Mouse (Mus musculus): Measurements from ENCODE around the gene Magi1.

GRCm38 (mm10) chr6:94249286-94249790, 34.4 kb downstream of the Magi1 start:
- TF ChIP-seq CTCF (IDR thresholded peaks at IDR 0.05; ENCODE audit: borderline replicate concordance, control insufficient read depth, extremely low read depth, insufficient read depth, low read length, poor library complexity) (no peak), POLR2A (IDR thresholded peaks at IDR 0.05; ENCODE audit: control insufficient read depth, extremely low read depth, insufficient read depth, low read length, poor library complexity) (no peak)

Measured in thymus, adult 2 months (tissue).